Mouse (Mus musculus): ENCODE results near the gene Haus3. TPM values are rescaled to one million over a fixed set of nuclear protein-coding genes. Genes with fewer than 3 reads are reported as not detected.
A peak's percentile ranks its signal among the peaks of the same experiment; 100 is the strongest.

Haus3 gene
- total and polyA plus RNA-seq, 3 experiments, result 0.92 to 4.8 (median 3.2) TPM

GRCm38 (mm10) chr5:34148476-34148875, 20.9 kb downstream of the Haus3 start:
- Histone ChIP-seq H3K4me3 (no peak overlapping the region), H3K4me1 (ENCODE audit: control insufficient read depth, insufficient read depth, low read length) (no peaks in the 10 kb centered on the region), H3K79me2 (replicated peaks; ENCODE audit: control insufficient read depth, insufficient read depth, low read length) (no peaks in the 10 kb centered on the region), H3K9ac (ENCODE audit: low read depth, low read length) (no peak overlapping the region), H3K27ac (no peak overlapping the region), H3K36me3 (ENCODE audit: control insufficient read depth, insufficient read depth, low read length) (no peaks in the 10 kb centered on the region), H3K27me3 (ENCODE audit: control insufficient read depth, insufficient read depth, low read length) (no peaks in the 10 kb centered on the region)
- DNase-seq, result no peak
- intact Hi-C loops (cut with DNase I), result no loop called here
- no peak for TF ChIP-seq POLR2A (IDR thresholded peaks at IDR 0.05; ENCODE audit: insufficient read depth, low read depth, low read length)
- no peak for TF ChIP-seq CTCF (IDR thresholded peaks at IDR 0.05)
- no peak for TF ChIP-seq EP300 (IDR thresholded peaks at IDR 0.05; ENCODE audit: insufficient read depth, low read depth, low read length)

DNA sequence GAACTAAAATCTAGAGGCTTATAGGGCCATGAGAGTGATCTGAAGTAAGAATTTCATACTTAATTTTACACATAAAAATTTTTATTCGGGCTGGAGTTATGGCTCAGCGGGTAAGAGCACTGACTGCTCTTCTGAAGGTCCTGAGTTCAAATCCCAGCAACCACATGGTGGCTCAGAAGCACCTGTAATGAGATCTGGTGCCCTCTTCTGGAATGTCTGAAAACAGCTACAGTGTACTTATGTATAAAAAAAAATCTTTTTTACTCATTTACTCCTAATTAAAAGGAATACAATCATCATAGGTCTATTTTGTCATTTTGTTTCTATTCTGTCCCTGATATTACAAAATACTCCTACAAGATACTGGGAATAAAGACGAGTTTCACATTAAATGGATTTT, 21.8 kb downstream of the Haus3 start:
- WGBS, result 93% methylated on average over 3 of the region's 3 CpGs
- intact Hi-C loops (cut with DNase I), result no loop called here

GRCm38 (mm10) chr5:34139751-34140150, 29.6 kb downstream of the Haus3 start:
- Histone ChIP-seq H3K79me2 (replicated peaks; ENCODE audit: control insufficient read depth, insufficient read depth, low read length) (no peaks in the 10 kb centered on the region), H3K4me1 (ENCODE audit: control insufficient read depth, insufficient read depth, low read length) (no peaks in the 10 kb centered on the region), H3K36me3 (ENCODE audit: control insufficient read depth, insufficient read depth, low read length) (no peaks in the 10 kb centered on the region), H3K27ac (no peak overlapping the region), H3K4me3 (no peak overlapping the region), H3K9ac (ENCODE audit: low read depth, low read length) (no peak overlapping the region), H3K27me3 (ENCODE audit: control insufficient read depth, insufficient read depth, low read length) (no peaks in the 10 kb centered on the region)
- intact Hi-C loops (cut with DNase I), result loop anchor here (2.0 to 5.0 kb wide), 2 partner anchors 53 to 115 kb away; no protein-coding TSS in a partner anchor
- WGBS, result 0% methylated on average over 1 of the region's 1 CpGs
- DNase-seq, result peak; percentile 24 to 38
- TF ChIP-seq CTCF (IDR thresholded peaks at IDR 0.05) (peak; percentile 87), EP300 (IDR thresholded peaks at IDR 0.05; ENCODE audit: insufficient read depth, low read depth, low read length) (peak; percentile 72; the same call in 1 of the 2 replicates), POLR2A (IDR thresholded peaks at IDR 0.05; ENCODE audit: insufficient read depth, low read depth, low read length) (no peak)

More for the DNA sequence above, 21.8 kb downstream of the Haus3 start:
- Histone ChIP-seq H3K27me3 (ENCODE audit: control insufficient read depth, insufficient read depth, low read length) (no peaks in the 10 kb centered on the region), H3K79me2 (replicated peaks; ENCODE audit: control insufficient read depth, insufficient read depth, low read length) (no peaks in the 10 kb centered on the region), H3K9ac (ENCODE audit: low read depth, low read length) (no peak overlapping the region), H3K36me3 (ENCODE audit: control insufficient read depth, insufficient read depth, low read length) (no peaks in the 10 kb centered on the region), H3K27ac (no peak overlapping the region), H3K4me3 (no peak overlapping the region), H3K4me1 (ENCODE audit: control insufficient read depth, insufficient read depth, low read length) (no peaks in the 10 kb centered on the region)
- DNase-seq, result no peak
- TF ChIP-seq EP300 (IDR thresholded peaks at IDR 0.05; ENCODE audit: insufficient read depth, low read depth, low read length), result no peak
- TF ChIP-seq POLR2A (IDR thresholded peaks at IDR 0.05; ENCODE audit: insufficient read depth, low read depth, low read length), result no peak
- peak; percentile 55 for TF ChIP-seq CTCF (IDR thresholded peaks at IDR 0.05)

- DNase-seq, result no peak
- no peaks in the 10 kb centered on the region for H3K27me3 ChIP-seq (ENCODE audit: control insufficient read depth, insufficient read depth, low read length)
- no peaks in the 10 kb centered on the region for H3K4me1 ChIP-seq (ENCODE audit: control insufficient read depth, insufficient read depth, low read length)
- 72% methylated on average over 2 of the region's 2 CpGs for WGBS
- TF ChIP-seq POLR2A (IDR thresholded peaks at IDR 0.05; ENCODE audit: insufficient read depth, low read depth, low read length) (no peak), CTCF (IDR thresholded peaks at IDR 0.05) (no peak)
- no peak overlapping the region for H3K9ac ChIP-seq (ENCODE audit: low read depth, low read length)
- H3K79me2 ChIP-seq (replicated peaks; ENCODE audit: control insufficient read depth, insufficient read depth, low read length), result no peaks in the 10 kb centered on the region
- H3K36me3 ChIP-seq (ENCODE audit: control insufficient read depth, insufficient read depth, low read length), result no peaks in the 10 kb centered on the region
- H3K4me3 ChIP-seq, result no peak overlapping the region
- H3K27ac ChIP-seq, result no peak overlapping the region
- intact Hi-C loops (cut with DNase I), result no loop called here
Measured at GRCm38 (mm10) chr5:34132731-34133130, 36.6 kb downstream of the Haus3 start.

- Histone ChIP-seq H3K36me3 (ENCODE audit: control insufficient read depth, insufficient read depth, low read length) (no peaks in the 10 kb centered on the region), H3K9ac (ENCODE audit: low read depth, low read length) (no peak overlapping the region), H3K27ac (no peak overlapping the region), H3K4me3 (no peak overlapping the region), H3K79me2 (replicated peaks; ENCODE audit: control insufficient read depth, insufficient read depth, low read length) (no peaks in the 10 kb centered on the region), H3K27me3 (ENCODE audit: control insufficient read depth, insufficient read depth, low read length) (no peaks in the 10 kb centered on the region), H3K4me1 (ENCODE audit: control insufficient read depth, insufficient read depth, low read length) (no peaks in the 10 kb centered on the region)
- no peak for TF ChIP-seq EP300 (IDR thresholded peaks at IDR 0.05; ENCODE audit: insufficient read depth, low read depth, low read length)
- TF ChIP-seq POLR2A (IDR thresholded peaks at IDR 0.05; ENCODE audit: insufficient read depth, low read depth, low read length), result no peak
- TF ChIP-seq CTCF (IDR thresholded peaks at IDR 0.05), result no peak
- DNase-seq, result no peak
- WGBS, result 5% methylated on average over 1 of the region's 1 CpGs
- intact Hi-C loops (cut with DNase I), result no loop called here
Measured at GRCm38 (mm10) chr5:34124131-34124530, 45.2 kb downstream of the Haus3 start.

GRCm38 (mm10) chr5:34119121-34119856, 50.0 kb downstream of the Haus3 start:
- H3K4me1 ChIP-seq (ENCODE audit: control insufficient read depth, insufficient read depth, low read length), result no peaks in the 10 kb centered on the region
- H3K27me3 ChIP-seq (ENCODE audit: control insufficient read depth, insufficient read depth, low read length), result no peaks in the 10 kb centered on the region
- TF ChIP-seq CTCF (IDR thresholded peaks at IDR 0.05), result no peak
- TF ChIP-seq EP300 (IDR thresholded peaks at IDR 0.05; ENCODE audit: insufficient read depth, low read depth, low read length), result no peak
- no peak for TF ChIP-seq POLR2A (IDR thresholded peaks at IDR 0.05; ENCODE audit: insufficient read depth, low read depth, low read length)
- H3K79me2 ChIP-seq (replicated peaks; ENCODE audit: control insufficient read depth, insufficient read depth, low read length), result no peaks in the 10 kb centered on the region
- 62% methylated on average over 3 of the region's 3 CpGs for WGBS
- no peak overlapping the region for H3K9ac ChIP-seq (ENCODE audit: low read depth, low read length)
- intact Hi-C loops (cut with DNase I), result no loop called here
- no peak overlapping the region for H3K4me3 ChIP-seq
- no peak for DNase-seq
- H3K36me3 ChIP-seq (ENCODE audit: control insufficient read depth, insufficient read depth, low read length), result no peaks in the 10 kb centered on the region
- no peak overlapping the region for H3K27ac ChIP-seq
